Mouse (Mus musculus) liver, adult 2 months (tissue): ENCODE data around the gene Cks2.

Source experiments
- CTCF ChIP-seq: fragments of 200-500 bp; IDR thresholded peaks from 2 replicates; pipeline ENCODE4 v1.5.1; 2011; ENCODE audit warnings: low read depth, low read length, control low read depth
- POLR2A ChIP-seq: fragments of 200-500 bp; IDR thresholded peaks from 2 replicates; pipeline ENCODE4 v1.6.1; 2011; ENCODE audit warnings: low read length, control low read depth; ENCODE audit not compliant: insufficient read depth; ENCODE audit errors: extremely low read depth

- TF ChIP-seq POLR2A (no peak), CTCF (no peak)
These were observed 43.7 kb downstream of the Cks2 start for GRCm38 (mm10) chr13:51688688-51689087.
